Mouse (Mus musculus) CH12.LX (cell line): ENCODE data around the gene Wwp2.

Experiments used
- CTCF ChIP-seq, 2 experiments: IDR thresholded peaks in 1 of 2; conservative IDR thresholded peaks in 1 of 2; 2 replicates each; pipeline ENCODE4 v1.5.1; 2011 to 2012; ENCODE audit warnings: low read depth in 2 of 2, low read length in 2 of 2, improper control_type of control experiment in 1 of 2, inconsistent platforms in 1 of 2, mild to moderate bottlenecking in 1 of 2, moderate library complexity in 1 of 2
- ETS1 ChIP-seq: conservative IDR thresholded peaks from 2 replicates; pipeline ENCODE4 v1.6.1; 2012; ENCODE audit warnings: low read depth, mild to moderate bottlenecking, inconsistent platforms, low read length, improper control_type of control experiment, moderate library complexity
- HCFC1 ChIP-seq: IDR thresholded peaks from 2 replicates; pipeline ENCODE4 v1.6.1; 2012; ENCODE audit warnings: low read depth, mild to moderate bottlenecking, inconsistent platforms, low read length, improper control_type of control experiment
- IRF4 ChIP-seq: IDR thresholded peaks from 2 replicates; pipeline ENCODE4 v1.6.1; 2014; ENCODE audit warnings: low read depth, mild to moderate bottlenecking, inconsistent platforms, low read length, improper control_type of control experiment
- JUND ChIP-seq: conservative IDR thresholded peaks from 2 replicates; pipeline ENCODE4 v1.6.1; 2011; ENCODE audit warnings: low read depth, low read length, improper control_type of control experiment
- MAZ ChIP-seq: IDR thresholded peaks from 2 replicates; pipeline ENCODE4 v1.6.1; 2012; ENCODE audit warnings: low read depth, mild to moderate bottlenecking, inconsistent platforms, low read length, improper control_type of control experiment, moderate library complexity
- MEF2A ChIP-seq: IDR thresholded peaks from 2 replicates; pipeline ENCODE4 v1.6.1; 2014; ENCODE audit warnings: low read depth, mild to moderate bottlenecking, inconsistent platforms, low read length, improper control_type of control experiment, borderline replicate concordance
- POLR2A ChIP-seq: IDR thresholded peaks from 2 replicates; pipeline ENCODE4 v1.6.1; 2011; ENCODE audit warnings: low read depth, mild to moderate bottlenecking, improper control_type of control experiment, low read length
- TCF12 ChIP-seq: IDR thresholded peaks from 2 replicates; pipeline ENCODE4 v1.6.1; 2014; ENCODE audit warnings: low read depth, mild to moderate bottlenecking, inconsistent platforms, low read length, improper control_type of control experiment
- USF1 ChIP-seq: IDR thresholded peaks from 2 replicates; pipeline ENCODE4 v1.6.1; 2014; ENCODE audit warnings: low read depth, mild to moderate bottlenecking, inconsistent platforms, low read length, improper control_type of control experiment

GRCm38 (mm10) chr8:107439880-107440625 is 3.9 kb downstream of the Wwp2 start:
- no peak for TF ChIP-seq POLR2A
- TF ChIP-seq CTCF (conservative IDR thresholded peaks at IDR 0.05 in 1 of 2, IDR thresholded peaks at IDR 0.05 in 1 of 2; ENCODE audit: low read depth in 2 of 2, low read length in 2 of 2) = no peak
- TF ChIP-seq MAZ = no peak
- no peak for TF ChIP-seq ETS1
- TF ChIP-seq USF1 = no peak
- no peak for TF ChIP-seq HCFC1
- TF ChIP-seq JUND = no peak
- TF ChIP-seq IRF4 = peak; percentile 90
- no peak for TF ChIP-seq TCF12
- TF ChIP-seq MEF2A = peak; percentile 24; the same call in 1 of the 2 replicates
